Mouse (Mus musculus) cerebellum, postnatal 10 days (tissue): ENCODE data around the gene Rtkn.

Source experiments
- DNase-seq, 2 experiments: peaks; one replicate each; pipeline ENCODE4 v3.0.0; 2021; ENCODE audit warnings: mixed read lengths in 2 of 2

The Rtkn gene

DNA sequence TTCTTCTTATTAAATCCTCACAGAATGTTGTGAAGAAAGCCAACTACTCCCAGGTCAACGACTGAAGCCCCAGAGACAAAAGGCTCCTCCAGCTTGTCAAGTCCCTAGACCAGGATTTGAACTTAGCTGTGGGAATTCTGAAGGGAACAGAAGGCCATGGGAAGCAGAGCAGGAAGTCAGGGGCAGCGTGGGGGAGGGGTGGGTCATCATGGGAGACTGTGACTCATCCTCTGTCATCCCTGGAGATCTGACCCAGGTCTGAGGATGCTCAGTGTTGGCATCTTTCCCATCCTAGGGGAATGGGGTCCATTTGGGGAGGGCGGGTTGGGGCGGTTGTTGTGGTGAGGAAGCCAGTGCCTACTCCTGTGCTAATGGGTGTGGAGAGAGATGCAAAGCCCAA lies 6.4 kb downstream of the Rtkn start:
- no peak for DNase-seq

DNA sequence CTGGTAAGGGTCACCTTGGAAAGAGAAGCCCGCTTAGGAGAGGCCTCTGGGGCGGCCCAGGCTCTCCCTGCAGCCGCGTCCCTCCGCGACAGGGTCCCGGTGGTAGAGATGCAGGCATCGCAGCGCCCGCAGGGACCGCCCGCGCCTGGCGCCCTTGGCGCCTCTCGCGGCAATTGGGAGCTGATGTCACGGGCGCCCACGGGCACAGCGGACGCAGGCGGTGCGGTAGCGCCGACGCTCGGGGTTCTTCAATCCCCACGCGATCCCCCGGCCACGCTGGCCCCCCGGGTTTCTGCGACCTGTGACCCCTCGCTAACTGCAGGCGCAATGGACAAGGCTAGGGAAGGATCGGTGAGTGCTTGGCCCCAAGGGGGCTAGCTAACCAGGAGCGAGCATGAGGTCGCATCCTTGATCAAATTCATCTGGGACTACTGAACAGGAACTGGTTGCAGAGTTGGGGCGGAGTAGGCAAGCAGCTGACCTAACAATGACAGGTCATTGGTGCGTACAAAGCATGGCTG lies 7.0 kb downstream of the Rtkn start:
- DNase-seq, result no peak

DNA sequence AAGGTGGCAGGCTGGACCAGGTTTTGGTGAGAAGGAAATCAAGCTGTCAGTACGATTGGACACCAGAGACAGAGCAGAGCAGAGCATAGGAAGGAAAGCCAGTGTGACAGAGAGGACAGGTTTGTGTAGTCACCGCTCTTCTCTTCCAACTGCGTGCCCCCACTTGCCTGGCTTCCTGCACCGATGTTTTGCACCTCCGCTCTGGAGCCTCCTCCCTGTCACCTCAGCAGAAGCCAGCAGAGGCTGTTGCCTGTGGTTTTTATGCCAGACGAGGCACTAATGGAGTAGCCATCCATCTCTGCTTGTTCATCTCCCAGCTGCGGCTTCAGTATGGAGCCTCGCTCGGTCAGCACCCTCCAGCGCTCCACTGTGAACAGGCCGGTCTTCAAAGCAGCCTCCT lies 7.6 kb downstream of the Rtkn start:
- no peak for DNase-seq

DNA sequence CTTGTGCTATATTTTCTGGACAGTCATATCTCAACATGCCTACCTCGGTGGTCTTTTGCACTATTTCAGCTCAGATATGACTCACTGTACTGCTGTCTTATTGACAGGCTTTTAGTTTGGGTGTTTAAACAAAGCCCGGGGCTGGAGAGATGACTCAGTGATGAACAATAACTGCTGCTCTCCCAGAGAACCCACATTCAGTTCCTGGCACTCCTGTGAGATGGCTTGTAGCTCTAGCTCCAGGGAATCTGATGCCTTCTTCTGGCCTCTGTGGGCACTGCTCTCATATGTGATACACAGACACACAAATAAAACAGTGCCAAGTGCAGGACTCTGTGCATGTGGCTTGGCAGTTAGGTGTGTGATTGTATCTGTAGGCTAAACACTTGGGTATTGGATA lies 9.9 kb downstream of the Rtkn start:
- DNase-seq, result no peak

DNA sequence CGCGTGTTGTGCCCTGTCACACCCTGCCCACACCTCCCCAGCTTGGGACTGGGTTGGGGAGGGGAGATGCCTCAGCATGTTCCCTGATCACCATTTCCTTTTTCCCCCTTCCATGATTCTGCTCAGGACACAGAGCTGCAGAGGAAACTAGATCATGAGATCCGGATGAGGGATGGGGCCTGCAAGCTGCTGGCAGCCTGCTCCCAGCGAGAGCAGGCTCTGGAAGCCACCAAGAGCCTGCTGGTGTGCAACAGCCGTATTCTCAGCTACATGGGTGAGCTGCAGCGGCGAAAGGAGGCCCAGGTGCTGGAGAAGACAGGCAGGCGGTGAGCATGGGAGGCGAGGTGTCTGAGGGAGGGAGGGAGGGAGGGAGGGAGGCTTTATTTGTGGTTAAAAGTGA lies 10.5 kb downstream of the Rtkn start:
- DNase-seq, result no peak

DNA sequence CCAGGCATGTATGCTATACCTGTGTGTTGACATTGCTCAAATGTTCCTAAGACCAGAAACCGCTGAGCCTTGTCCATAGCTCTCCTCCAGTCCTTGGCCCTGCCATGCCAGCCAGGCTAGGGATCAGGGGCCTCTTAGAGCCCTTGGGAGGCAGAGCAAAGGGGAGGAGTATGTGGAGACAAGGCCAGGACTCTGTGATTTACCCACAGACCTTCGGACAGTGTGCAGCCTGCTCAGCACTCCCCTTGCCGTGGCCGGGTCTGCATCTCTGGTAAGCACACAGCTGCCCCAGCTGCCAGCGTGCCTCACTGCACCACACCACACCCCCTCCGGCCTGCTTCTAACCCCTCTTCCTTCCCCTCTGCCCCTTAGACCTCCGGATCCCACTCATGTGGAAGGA lies 12.0 kb downstream of the Rtkn start:
- DNase-seq, result no peak

DNA sequence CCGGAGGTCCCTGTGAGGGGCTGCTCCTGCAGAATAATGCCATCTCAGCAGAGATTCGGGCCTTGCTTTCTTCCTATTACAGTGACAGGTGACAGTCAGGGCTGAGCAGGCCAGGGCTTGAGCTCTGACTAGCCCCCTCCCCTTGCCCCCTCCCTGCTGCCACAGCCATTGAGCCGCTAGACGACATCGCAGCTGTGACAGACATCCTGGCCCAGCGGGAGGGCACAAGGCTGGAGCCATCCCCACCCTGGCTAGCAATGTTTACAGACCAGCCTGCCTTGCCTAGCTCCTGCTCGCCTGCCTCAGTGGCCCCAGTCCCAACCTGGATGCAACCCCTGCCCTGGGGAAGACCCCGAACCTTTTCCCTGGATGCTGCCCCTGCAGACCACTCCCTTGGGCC lies 16.5 kb downstream of the Rtkn start:
- peak; percentile 58 to 70 for DNase-seq

DNA sequence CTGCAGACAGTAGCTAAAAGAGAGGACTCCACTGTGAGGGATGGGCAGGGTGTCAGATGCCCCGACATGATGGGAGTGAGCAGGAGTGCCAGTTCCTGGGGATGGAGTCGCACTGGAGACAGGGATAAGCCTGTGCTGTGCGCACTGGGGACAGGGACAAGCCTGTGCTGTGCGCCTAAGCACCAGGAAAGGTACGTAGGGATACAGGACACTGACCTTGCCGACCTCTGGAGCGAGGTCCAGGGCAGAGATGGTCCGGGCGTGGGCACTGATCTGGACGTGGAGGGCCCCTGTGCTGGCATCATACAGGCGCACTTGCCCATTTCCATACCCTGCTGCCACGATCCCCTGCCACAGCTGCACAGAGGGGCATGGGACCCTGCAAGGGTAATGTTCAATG lies 17.8 kb downstream of the Rtkn start:
- DNase-seq, result no peak

DNA sequence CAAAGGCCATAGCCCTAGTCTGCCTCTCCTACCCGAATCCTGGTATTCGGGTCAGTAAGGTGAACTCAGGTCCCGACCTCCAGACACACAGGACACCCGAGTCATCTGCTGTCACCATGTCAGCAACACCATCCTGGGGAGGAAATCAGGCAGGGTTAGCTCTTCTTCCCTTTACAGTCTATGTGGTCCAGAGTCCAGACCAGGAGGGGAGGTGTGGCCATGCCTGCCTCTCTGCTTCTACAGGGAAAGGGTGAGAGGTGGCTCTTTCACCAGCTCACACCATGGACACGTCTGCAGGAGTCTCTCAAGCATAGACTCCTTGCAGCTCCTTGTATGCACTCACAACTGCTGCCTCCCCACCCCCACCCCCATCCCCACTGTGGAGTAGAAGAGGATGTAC lies 18.2 kb downstream of the Rtkn start:
- DNase-seq, result no peak

DNA sequence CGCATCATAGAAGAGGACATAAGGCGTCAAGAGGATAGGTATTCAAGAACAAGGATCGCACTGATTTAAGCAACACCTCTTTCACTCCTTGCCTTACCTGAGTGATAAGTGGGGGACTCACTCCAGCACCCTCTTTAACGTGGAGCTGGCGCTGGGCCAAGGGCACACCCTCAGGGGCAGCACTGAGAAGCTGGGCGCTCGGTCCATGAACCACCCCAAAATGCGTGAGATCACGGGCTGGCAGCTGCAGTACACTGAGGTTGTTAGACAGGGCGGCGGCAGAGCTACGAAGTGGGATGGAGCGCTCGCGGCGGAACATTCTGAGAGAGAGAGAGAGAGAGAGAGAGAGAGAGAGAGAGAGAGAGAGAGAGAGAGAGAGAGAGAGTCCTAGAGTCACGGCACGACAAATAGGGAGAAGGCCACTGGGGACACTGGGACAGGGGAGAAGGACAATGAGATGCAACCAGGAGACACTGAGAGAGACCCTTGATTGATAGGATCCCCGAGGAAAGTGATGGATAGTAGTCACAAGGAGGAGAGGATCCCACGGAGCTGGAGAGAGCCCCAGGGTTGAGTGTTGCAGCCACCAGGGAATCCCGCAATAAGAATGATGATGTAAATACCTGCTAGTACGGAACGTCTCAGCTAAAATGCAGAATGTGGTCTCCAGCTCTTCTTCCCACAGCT lies 20.4 kb downstream of the Rtkn start:
- DNase-seq, result peak; percentile 61 to 65

DNA sequence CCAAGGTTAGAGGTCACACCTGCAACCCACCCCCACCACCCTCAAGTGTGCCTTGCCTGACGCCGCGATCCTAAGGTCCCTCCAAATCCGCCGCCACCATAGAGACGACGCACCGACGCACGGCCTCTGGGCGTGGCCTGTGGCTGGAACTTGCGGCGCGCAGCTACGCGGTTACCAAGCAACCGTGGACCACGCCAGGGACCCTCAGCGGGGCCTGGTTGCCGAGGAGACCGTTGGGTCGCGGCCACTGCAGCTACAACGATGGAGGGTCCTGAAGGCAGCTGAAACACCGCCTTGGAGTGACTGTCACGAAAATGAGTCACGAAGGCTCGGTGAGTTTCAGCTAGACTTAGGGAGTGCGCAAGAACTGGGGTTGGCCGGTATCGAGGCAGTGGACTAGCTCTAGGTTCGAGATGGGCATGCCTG lies 21.0 kb downstream of the Rtkn start, which contains the start of the genes Wdr54 and 1700003E16Rik:
Wdr54 (minus strand) TSS at position 139 of the 426 bp plus-strand sequence.
1700003E16Rik (plus strand) TSS at position 146 of the 426 bp plus-strand sequence.
- peak; percentile 92 to 94 for DNase-seq

DNA sequence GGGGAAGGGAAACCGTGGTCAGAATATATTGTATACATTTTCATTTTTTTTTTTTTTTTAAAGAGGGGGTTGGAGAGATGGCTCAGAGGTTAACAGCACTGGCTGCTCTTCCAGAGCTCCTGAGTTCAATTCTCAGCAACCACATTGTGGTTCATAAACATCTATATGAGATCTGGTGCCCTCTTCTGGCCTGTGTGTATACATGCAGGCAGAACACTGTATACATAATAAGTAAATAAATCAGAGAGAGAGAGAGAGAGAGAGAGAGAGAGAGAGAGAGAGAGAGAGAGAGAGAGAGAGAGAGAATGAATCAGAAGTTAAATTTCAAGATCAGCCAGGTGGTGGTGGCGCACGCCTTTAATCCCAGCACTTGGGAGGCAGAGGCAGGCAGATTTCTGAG lies 24.2 kb downstream of the Rtkn start:
- DNase-seq, result peak; percentile 70 to 74

DNA sequence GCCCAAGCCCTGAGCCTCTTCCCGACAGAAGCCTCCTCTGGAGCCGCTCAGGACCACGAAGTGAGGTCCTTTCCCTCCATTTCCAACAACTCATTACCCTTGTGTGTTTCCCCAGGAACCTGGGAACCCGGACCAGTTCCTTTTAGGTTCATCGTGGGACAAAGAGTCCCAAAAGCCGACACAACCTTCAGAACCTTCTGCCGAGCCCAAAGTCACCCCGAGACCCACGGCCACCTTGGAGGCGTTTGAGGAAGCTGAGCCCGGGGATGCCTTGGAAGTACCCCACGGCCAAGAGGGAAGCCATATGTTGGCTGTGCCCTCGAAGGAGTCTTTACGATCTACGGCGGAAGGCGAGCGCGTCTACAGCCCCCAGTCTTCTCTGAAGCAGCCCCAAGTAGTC lies 26.2 kb downstream of the Rtkn start:
- DNase-seq, result no peak

DNA sequence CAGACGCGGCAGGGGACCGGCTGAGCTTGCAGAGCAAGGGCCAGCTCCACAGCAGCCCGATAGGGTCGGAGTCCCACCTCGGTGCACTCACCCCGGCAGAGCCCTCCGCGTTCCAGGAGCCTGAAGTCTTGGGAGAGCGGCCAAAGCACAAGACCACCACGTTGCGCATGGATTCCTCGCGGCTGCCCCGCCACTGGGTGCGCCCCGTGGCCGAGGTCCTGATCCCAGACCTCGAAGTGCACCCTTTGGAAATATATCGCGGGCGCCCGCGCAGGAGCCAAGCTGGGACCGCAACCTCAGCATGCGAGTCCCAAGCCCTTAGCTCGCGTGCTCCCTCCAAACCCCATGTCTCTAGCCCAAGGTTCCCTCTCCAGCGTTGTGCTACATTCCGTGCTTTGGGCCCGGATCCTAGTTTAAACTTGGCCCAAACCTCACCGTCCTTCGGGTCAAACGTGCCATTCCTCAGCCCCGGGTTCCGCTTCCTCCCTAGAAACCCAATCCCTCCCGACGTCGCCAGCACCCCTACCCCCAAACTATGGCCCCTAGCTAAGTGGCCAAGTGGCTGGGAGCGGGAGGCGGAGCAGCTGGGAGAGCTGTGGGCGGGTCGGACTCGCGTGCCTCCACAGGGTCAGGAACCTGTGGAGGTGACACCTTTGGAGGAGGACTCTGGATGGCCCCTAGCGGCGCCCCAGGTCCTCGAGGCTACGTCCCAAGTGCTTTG lies 26.8 kb downstream of the Rtkn start:
- DNase-seq, result peak; percentile 40 to 41

DNA sequence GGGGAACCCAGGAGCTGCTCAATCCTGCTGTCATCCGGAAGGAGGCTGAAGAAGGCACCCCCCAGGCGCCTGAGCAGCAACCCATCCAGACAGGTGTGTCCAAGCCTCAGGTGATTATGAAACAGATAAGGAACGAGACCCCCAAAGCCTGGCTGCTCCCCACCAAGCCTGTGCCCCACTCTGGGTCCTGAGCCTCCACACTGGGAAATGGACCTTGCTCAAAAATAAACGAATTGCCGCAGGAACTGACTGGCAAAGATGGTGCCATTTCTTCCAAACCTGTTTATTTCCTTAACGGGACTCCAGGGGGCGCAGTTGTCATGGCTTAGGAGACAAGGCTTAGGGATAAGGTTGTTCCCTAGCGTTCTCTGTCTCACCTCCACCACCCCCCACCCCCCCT lies 27.4 kb downstream of the Rtkn start:
- DNase-seq, result peak; percentile 84 to 89

DNA sequence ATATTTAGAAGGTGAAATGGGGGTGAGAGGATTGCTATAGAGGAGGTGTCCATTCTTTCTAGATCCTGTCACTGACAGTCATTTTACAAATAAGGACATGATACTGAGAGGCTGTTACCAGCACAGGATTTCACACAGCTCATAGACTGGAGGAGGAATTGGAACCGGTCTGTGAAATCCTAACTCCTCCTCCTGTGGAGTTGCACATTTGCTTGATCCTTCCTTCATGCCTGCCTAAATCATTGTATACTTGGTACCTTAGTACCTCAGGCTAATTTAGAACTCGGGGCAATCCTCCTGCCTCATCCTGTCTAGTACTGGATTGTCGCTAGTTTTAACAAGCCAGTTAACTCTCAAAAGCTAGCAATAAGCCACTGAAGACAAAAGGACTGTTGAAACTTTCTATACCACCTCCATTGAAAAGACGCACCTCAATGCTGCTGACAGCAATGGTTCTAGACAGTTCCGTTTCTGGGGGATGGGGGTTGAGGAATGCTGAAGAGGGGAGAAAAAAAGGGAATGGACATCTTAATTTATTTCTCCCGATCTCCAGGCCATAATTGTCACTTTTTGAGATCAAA lies 29.9 kb downstream of the Rtkn start:
- no peak for DNase-seq

DNA sequence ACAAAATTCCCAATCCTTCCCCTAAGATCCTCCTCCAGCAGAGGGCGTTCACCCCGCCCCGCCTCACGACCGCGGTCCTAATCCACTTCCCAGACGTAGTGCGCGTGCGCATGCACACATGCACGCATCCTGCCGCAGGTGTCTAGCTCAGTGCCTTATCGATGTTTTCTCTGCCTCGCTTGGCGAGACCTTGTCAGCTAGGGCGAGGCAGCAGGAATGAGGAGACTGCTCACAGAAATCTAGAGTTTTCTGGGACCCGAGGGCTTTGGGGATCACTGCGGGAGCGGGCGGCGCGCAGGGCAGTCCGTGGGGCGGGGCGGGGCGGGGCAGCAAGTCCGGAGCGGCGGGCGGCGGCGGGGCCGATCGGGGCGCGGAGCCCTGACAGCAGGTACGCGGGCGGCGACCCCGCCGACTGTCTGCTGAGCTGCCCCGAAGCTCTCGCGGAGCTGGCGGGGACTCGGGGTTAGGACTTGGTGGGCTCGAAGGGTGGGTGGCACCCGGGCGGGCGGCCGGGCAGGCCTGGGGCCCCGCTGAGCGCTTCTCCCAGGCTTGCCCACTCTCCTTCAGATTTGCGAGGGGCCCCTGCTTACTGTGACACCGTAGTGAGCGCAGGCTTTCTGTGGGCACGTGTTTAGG lies 30.5 kb downstream of the Rtkn start, which contains the start of gene Dctn1:
Dctn1 (plus strand) TSS at position 314 of the 636 bp plus-strand sequence.
- peak; percentile 98 for DNase-seq

DNA sequence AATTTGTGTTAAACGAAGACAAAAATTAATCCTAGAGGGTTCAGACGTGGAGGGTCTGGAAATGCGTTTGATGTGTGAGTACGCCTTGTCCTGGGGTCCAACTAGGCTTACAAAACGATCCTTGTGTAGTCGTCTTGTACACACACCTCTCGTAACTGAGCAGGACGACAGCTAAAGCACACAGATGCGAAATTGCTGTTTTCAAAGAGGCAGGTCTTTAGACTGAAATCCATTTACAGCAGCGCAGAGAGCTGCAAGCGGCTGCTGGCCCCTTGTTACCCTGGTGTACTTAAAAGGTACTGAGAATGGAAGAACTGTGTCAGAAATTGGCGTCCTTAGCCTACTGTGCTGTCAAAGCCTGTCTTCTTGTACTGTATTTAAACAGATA lies 31.0 kb downstream of the Rtkn start:
- DNase-seq, result no peak

DNA sequence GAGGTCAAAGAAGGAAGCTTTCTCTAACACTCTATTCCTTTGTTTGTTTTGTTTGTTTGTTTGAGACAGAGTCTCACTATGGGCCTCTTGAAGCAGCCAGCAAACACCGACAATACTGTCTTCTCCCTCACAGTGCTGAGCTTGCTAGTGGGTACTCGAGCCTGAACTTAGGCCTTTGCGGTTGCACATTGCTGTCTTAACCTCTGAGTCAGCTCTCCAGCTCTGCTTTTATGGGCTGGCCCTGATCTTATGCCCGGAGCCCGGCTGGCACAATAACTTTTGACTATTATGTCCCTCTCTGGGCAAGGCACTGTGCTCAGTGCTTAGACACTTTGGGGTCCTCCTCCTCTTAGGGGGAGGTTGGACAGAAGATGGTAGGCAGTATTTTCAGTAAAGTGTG lies 34.6 kb downstream of the Rtkn start:
- no peak for DNase-seq

DNA sequence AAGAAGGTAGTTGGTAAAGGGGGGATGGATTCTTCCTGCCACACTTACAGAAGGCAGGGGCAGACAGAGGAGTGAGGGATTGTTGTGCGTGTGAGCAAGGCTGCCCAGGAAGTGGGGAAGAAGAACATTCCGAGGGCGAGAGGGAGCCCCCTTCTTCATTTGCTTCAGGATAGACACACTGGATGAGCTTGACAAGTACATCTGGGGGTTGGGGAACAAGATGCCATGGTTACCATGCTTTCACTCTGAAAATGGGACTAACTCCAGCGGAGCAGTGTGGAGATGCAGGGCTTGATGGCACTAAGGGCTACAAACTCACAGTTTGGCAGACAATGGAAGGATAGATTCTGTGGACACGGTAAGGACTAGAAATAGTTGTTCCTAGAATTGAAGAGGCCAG lies 35.8 kb downstream of the Rtkn start:
- DNase-seq, result no peak

DNA sequence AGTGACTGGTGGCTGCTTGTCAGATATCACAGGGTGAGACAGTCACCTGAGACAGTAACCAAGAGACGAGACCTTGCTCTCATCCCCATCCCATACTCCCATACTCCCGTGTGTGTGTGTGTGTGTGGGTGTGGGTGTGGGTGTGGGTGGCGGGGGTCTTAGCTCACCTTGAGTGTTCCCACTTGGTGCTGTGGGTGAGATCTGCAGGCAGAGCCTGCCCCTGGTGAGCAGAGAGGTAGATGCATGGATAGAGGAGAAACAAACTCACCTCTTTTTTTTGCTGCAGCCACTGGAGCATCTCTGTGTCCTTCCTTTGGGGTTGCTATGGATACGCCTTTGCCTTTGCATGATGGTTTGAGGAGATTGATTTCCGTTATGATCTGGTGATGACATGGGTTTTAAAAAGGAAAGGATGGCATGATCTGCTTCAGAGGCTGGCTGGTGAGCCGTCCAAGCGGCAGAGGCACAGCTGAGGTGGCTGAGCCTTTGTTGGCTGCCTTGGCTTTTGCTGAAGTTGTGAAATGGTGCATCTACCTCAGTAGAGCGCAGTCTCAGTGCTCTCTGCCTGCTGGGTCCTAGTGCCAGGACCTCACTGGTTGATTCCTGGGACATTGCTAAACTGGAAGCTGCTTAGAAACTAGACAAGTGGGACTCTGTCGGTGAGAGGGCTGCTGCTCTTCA lies 37.1 kb downstream of the Rtkn start:
- no peak for DNase-seq

DNA sequence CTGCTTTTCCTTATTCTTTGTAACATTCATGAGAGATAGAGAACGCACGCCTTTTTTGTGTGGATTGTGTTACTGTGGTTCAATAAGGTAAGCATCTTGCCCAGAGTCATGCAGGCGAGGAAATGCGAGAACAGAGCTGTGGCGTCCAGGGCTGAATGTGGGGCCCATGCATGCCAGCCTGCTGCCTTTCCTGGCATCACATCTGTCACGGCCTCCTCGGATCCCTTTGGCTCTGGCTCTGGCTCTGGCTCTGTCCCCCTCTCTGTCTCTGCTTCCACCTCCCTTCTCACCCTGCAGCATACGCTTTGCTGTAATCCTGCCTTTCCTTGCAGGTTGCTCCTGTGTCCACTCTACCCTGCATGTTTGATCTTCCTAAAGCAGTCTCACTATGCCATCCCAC lies 40.7 kb downstream of the Rtkn start:
- peak; percentile 48 to 69 for DNase-seq
